Mouse (Mus musculus): ENCODE data around the gene Pomgnt2.

DNA sequence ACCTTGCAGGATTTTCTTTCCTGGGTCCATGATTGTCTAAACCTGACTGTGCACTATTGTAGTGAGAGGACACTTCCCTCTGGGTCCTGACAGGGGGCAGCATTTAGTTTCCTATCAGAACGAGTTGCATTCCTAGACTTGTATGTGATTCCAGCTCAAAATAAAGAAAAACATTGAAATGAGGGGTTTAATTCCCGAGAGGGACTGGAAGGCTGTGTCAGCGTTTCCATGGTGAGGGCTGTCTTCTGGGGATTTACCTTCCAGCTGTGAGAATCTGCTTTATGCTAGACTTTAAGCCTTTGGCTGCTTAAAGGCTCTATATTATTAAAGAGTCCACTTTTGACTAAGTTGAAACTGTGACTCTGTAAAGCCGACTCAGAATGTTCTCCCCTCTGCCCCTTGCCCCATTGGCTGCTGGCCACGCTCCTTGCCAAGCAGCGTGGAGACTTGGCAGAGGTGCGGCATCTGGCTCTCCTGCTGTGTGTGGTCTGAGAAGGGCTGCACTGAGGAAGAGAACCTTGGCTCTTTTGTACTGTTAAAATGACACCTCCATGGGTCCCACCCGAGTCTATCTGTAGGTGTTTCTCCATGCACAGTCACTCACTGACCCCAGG is 22.0 kb upstream of the Pomgnt2 start:
- TF ChIP-seq CTCF (IDR thresholded peaks at IDR 0.05; ENCODE audit: low read depth) (peak; percentile 91), EP300 (optimal IDR thresholded peaks at IDR 0.05) (no peak)
